Mouse (Mus musculus) heart, postnatal 0 days (tissue): ENCODE data around the gene Cnn2. TPM values are rescaled to one million over a fixed set of nuclear protein-coding genes. Genes with fewer than 3 reads are reported as not detected.

Source experiments
- ATAC-seq: fragments of 200-750 bp; cut with Nextera tagmentation; 2 replicates; pipeline ENCODE4 v1.8.0; 2017; ENCODE audit warnings: low read depth, moderate number of reproducible peaks, moderate library complexity; ENCODE audit not compliant: insufficient read depth
- DNase-seq: peaks from one replicate; pipeline ENCODE4 v3.0.0-alpha.2; 2016; ENCODE audit warnings: low spot score
- H3K27ac ChIP-seq: fragments of 300-500 bp; sonication (generic); 2 replicates; pipeline ENCODE4 v1.5.1; 2014; ENCODE audit warnings: low read depth, mild to moderate bottlenecking
- H3K27me3 ChIP-seq: fragments of 300-500 bp; sonication (generic); 2 replicates; pipeline ENCODE4 v1.6.1; 2014; ENCODE audit warnings: low read length, mixed read lengths; ENCODE audit not compliant: control insufficient read depth, insufficient read depth
- H3K36me3 ChIP-seq: fragments of 300-500 bp; sonication (generic); replicated peaks from 2 replicates; pipeline ENCODE4 v1.6.1; 2014; ENCODE audit warnings: low read length, mixed read lengths; ENCODE audit not compliant: control insufficient read depth, insufficient read depth
- H3K4me1 ChIP-seq: fragments of 300-500 bp; sonication (generic); 2 replicates; pipeline ENCODE4 v1.6.1; 2014; ENCODE audit warnings: antibody characterized with exemption; ENCODE audit not compliant: control insufficient read depth, insufficient read depth
- H3K4me2 ChIP-seq: fragments of 300-500 bp; sonication (generic); 2 replicates; pipeline ENCODE4 v1.6.1; 2014; ENCODE audit warnings: low read depth, mild to moderate bottlenecking, low read length, moderate library complexity
- H3K4me3 ChIP-seq: fragments of 300-500 bp; sonication (generic); 2 replicates; pipeline ENCODE4 v1.5.1; 2014; ENCODE audit warnings: low read depth, low read length
- H3K9ac ChIP-seq: fragments of 300-500 bp; sonication (generic); replicated peaks from 2 replicates; pipeline ENCODE4 v1.6.1; 2014; ENCODE audit warnings: low read depth, low read length, mixed read lengths
- H3K9me3 ChIP-seq: fragments of 300-500 bp; sonication (generic); replicated peaks from 2 replicates; pipeline ENCODE4 v1.6.1; 2016; ENCODE audit warnings: low read length; ENCODE audit not compliant: control insufficient read depth
- CTCF ChIP-seq: IDR thresholded peaks from 2 replicates; pipeline ENCODE4 v1.5.1; 2016; ENCODE audit warnings: antibody characterized with exemption, control low read depth, low read depth
- EP300 ChIP-seq: IDR thresholded peaks from 2 replicates; pipeline ENCODE4 v1.6.1; 2016; ENCODE audit warnings: antibody characterized with exemption, low read depth
- WGBS: fragments of 180-500 bp; shearing (Covaris S2); extraction: QIAGEN DNeasy Blood & Tissue Kit; methylation state at CpG from one replicate; pipeline ENCODE4 v1.1.7; 2014; 5-methylcytosine and 5-hydroxymethylcytosine counted together
- polyA plus RNA-seq: library from polyadenylated mRNA; unstranded; fragments of >200 nt; fragmentation: Nextera tagmentation; extraction: Ambion mirVana; gene quantifications from 2 replicates; pipeline ENCODE4 v1.2.1, GENCODE M21; 2015
- total RNA-seq: library from RNA; depleted of rRNA; stranded (reverse); fragments of >200 nt; gene quantifications from 2 replicates; pipeline ENCODE4 v1.2.3, GENCODE M21; 2014; ENCODE audit warnings: low replicate concordance

Gene Cnn2
- total and polyA plus RNA-seq, 2 experiments from 2014 or later = 142 to 149 TPM

GRCm38 (mm10) chr10:79964727-79965126, 23.7 kb upstream of the Cnn2 start:
- Histone ChIP-seq H3K9ac (no peak overlapping the region), H3K36me3 (peaks cover 62% of the 10 kb centered on the region), H3K27ac (no peak overlapping the region), H3K9me3 (no peaks in the 10 kb centered on the region), H3K27me3 (peaks cover 5% of the 10 kb centered on the region; the same call in 1 of the 2 replicates), H3K4me2 (no peak overlapping the region), H3K4me3 (no peak overlapping the region), H3K4me1 (0 out of 2 replicates have a peak, but pooled peaks cover 7% of the 10 kb centered on the region)
- WGBS = 92% methylated on average over 7 of the region's 7 CpGs
- ATAC-seq (no peak), DNase-seq (no peak)
- TF ChIP-seq EP300 (no peak), CTCF (no peak)

GRCm38 (mm10) chr10:79965325-79965724, 23.1 kb upstream of the Cnn2 start:
- Histone ChIP-seq H3K4me3 (no peak overlapping the region), H3K27me3 (peaks cover 10% of the 10 kb centered on the region; the same call in 1 of the 2 replicates), H3K9ac (no peak overlapping the region), H3K27ac (no peak overlapping the region), H3K9me3 (no peaks in the 10 kb centered on the region), H3K4me2 (no peak overlapping the region), H3K4me1 (0 out of 2 replicates have a peak, but pooled peaks cover 6% of the 10 kb centered on the region), H3K36me3 (peaks cover 62% of the 10 kb centered on the region)
- no peak for ATAC-seq
- WGBS = 82% methylated on average over 5 of the region's 5 CpGs
- DNase-seq = no peak
- TF ChIP-seq EP300 (no peak), CTCF (no peak)

- DNase-seq = no peak
Observed at GRCm38 (mm10) chr10:79966886-79967400, 21.4 kb upstream of the Cnn2 start.

GRCm38 (mm10) chr10:79968181-79968580, 20.2 kb upstream of the Cnn2 start:
- no peak for TF ChIP-seq EP300
- no peak for TF ChIP-seq CTCF
- no peak overlapping the region for H3K9ac ChIP-seq
- no peak overlapping the region for H3K4me2 ChIP-seq
- 84% methylated on average over 1 of the region's 1 CpGs for WGBS
- H3K9me3 ChIP-seq = no peaks in the 10 kb centered on the region
- DNase-seq (no peak), ATAC-seq (no peak)
- no peak overlapping the region for H3K27ac ChIP-seq
- no peaks in the 10 kb centered on the region for H3K4me1 ChIP-seq
- H3K36me3 ChIP-seq = peaks cover 50% of the 10 kb centered on the region
- H3K4me3 ChIP-seq = no peak overlapping the region
- peaks cover 28% of the 10 kb centered on the region for H3K27me3 ChIP-seq

More at GRCm38 (mm10) chr10:79966886-79967400, 21.4 kb upstream of the Cnn2 start:
- peaks cover 62% of the 10 kb centered on the region for H3K36me3 ChIP-seq
- no peak overlapping the region for H3K9ac ChIP-seq
- H3K27ac ChIP-seq = no peak overlapping the region
- H3K9me3 ChIP-seq = no peaks in the 10 kb centered on the region
- no peak overlapping the region for H3K4me2 ChIP-seq
- TF ChIP-seq EP300 = no peak
- TF ChIP-seq CTCF = no peak
- no peak for ATAC-seq
- WGBS = 89% methylated on average over 5 of the region's 5 CpGs
- no peak overlapping the region for H3K4me3 ChIP-seq
- peaks cover 26% of the 10 kb centered on the region for H3K27me3 ChIP-seq
- H3K4me1 ChIP-seq = no peaks in the 10 kb centered on the region

DNA sequence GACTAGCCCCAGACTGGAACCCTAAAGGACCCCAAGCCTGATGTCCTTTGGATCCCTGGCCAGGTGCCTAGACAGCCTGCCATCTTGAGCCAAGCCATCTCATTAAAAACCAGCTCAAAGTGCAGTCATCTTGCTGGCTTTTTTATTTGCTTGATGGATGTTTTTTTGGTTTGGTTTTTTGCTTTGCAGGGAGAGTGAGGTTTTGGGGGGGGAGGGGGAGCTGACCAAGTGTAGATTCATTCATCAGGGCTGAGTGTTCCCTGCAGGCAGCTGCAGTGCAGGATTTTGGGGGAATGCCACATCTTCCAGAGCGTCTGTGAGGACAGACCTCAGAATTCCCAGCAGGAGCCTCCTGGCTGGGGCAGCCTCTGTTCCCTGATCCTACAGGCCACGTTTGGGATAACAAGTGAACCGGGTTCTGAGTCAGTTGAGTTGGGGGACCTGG, 19.2 kb upstream of the Cnn2 start:
- TF ChIP-seq CTCF (no peak), EP300 (no peak)
- no peak overlapping the region for H3K9ac ChIP-seq
- 22% methylated on average over 3 of the region's 3 CpGs for WGBS
- no peaks in the 10 kb centered on the region for H3K9me3 ChIP-seq
- no peak overlapping the region for H3K27ac ChIP-seq
- H3K4me3 ChIP-seq = no peak overlapping the region
- H3K4me2 ChIP-seq = no peak overlapping the region
- no peaks in the 10 kb centered on the region for H3K4me1 ChIP-seq
- no peak for DNase-seq
- no peak for ATAC-seq
- H3K27me3 ChIP-seq = peaks cover 28% of the 10 kb centered on the region
- H3K36me3 ChIP-seq = peaks cover 43% of the 10 kb centered on the region
